Mouse (Mus musculus) lung, embryonic 16.5 days (tissue): ENCODE measurements around the gene Slc22a22. TPM values are rescaled to one million over a fixed set of nuclear protein-coding genes. Genes with fewer than 3 reads are reported as not detected.
"Not testable (repeated sequence)": the region's sequence is repeated elsewhere in the genome, so short reads cannot be mapped to it uniquely, and the experiment has no call there.

Experiments
- ATAC-seq: fragments of 200-750 bp; cut with Nextera tagmentation; 2 replicates; pipeline ENCODE4 v1.8.0; 2017; ENCODE audit warnings: low read depth, mild to moderate bottlenecking, moderate library complexity
- H3K27ac ChIP-seq: fragments of 300-500 bp; sonication (generic); 2 replicates; pipeline ENCODE4 v1.5.1; 2014; ENCODE audit warnings: mild to moderate bottlenecking, control low read depth, low read length
- H3K27me3 ChIP-seq: fragments of 300-500 bp; sonication (generic); 2 replicates; pipeline ENCODE4 v1.6.1; 2014; ENCODE audit warnings: low read depth, low read length, mixed read lengths; ENCODE audit not compliant: control insufficient read depth, insufficient read depth
- H3K36me3 ChIP-seq: fragments of 300-500 bp; sonication (generic); 2 replicates; pipeline ENCODE4 v1.6.1; 2014; ENCODE audit warnings: low read length; ENCODE audit not compliant: control insufficient read depth, insufficient read depth
- H3K4me1 ChIP-seq: fragments of 300-500 bp; sonication (generic); replicated peaks from 2 replicates; pipeline ENCODE4 v1.6.1; 2014; ENCODE audit warnings: low read length, mixed read lengths; ENCODE audit not compliant: control insufficient read depth, insufficient read depth
- H3K4me2 ChIP-seq: fragments of 300-500 bp; sonication (generic); 2 replicates; pipeline ENCODE4 v1.6.1; 2014; ENCODE audit warnings: low read depth, low read length, control low read depth
- H3K4me3 ChIP-seq: fragments of 300-500 bp; sonication (generic); 2 replicates; pipeline ENCODE4 v1.5.1; 2014; ENCODE audit warnings: mild to moderate bottlenecking, low read length, control low read depth
- H3K9ac ChIP-seq: fragments of 300-500 bp; sonication (generic); 2 replicates; pipeline ENCODE4 v1.6.1; 2014; ENCODE audit warnings: low read length, control low read depth
- H3K9me3 ChIP-seq: fragments of 300-500 bp; sonication (generic); 2 replicates; pipeline ENCODE4 v1.6.1; 2016; ENCODE audit warnings: low read length; ENCODE audit not compliant: control insufficient read depth
- WGBS: fragments of 180-500 bp; shearing (Covaris S2); extraction: QIAGEN DNeasy Blood & Tissue Kit; methylation state at CpG from one replicate; pipeline ENCODE4 v1.1.7; 2014; 5-methylcytosine and 5-hydroxymethylcytosine counted together
- polyA plus RNA-seq: library from polyadenylated mRNA; unstranded; fragments of >200 nt; fragmentation: Nextera tagmentation; extraction: Ambion mirVana; gene quantifications from 2 replicates; pipeline ENCODE4 v1.2.1, GENCODE M21; 2015

Gene Slc22a22
- polyA plus RNA-seq, 1 experiment from 2014 or later, result not detected

DNA sequence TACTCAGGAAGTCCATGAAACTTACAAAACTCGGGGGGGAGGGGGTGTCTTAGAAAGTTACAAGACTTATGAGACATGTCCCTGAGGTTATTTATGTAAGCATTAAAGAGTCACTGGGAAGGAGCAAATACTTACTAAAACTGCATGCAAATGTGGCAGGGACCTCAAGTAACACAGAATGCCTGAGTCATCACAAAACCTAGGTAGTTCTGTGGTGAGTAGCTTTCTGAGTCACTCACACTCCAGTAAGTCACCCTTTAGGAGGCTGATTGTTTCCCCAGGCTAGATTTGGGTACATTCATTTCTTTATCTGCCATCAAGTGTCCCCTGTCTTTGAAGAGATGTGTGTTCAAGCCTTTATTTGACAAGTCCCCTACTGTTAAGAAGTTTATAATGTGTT is 198.9 kb downstream of the Slc22a22 start:
- H3K4me3 ChIP-seq, result no peak overlapping the region
- H3K9ac ChIP-seq, result no peak overlapping the region
- no peak for ATAC-seq
- H3K27ac ChIP-seq, result no peak overlapping the region
- no peaks in the 10 kb centered on the region for H3K4me1 ChIP-seq
- H3K9me3 ChIP-seq, result no peaks in the 10 kb centered on the region
- H3K4me2 ChIP-seq, result no peak overlapping the region
- no peaks in the 10 kb centered on the region for H3K27me3 ChIP-seq
- WGBS, result 35% methylated on average over 1 of the region's 1 CpGs
- H3K36me3 ChIP-seq, result no peaks in the 10 kb centered on the region

- no peak overlapping the region for H3K4me2 ChIP-seq
- ATAC-seq, result no peak
- H3K36me3 ChIP-seq, result no peaks in the 10 kb centered on the region
- no peaks in the 10 kb centered on the region for H3K9me3 ChIP-seq
- H3K27ac ChIP-seq, result no peak overlapping the region
- H3K4me1 ChIP-seq, result no peaks in the 10 kb centered on the region
- no peaks in the 10 kb centered on the region for H3K27me3 ChIP-seq
- no peak overlapping the region for H3K9ac ChIP-seq
- no peak overlapping the region for H3K4me3 ChIP-seq
These were observed 201.0 kb downstream of the Slc22a22 start for GRCm38 (mm10) chr15:57276411-57276810.

DNA sequence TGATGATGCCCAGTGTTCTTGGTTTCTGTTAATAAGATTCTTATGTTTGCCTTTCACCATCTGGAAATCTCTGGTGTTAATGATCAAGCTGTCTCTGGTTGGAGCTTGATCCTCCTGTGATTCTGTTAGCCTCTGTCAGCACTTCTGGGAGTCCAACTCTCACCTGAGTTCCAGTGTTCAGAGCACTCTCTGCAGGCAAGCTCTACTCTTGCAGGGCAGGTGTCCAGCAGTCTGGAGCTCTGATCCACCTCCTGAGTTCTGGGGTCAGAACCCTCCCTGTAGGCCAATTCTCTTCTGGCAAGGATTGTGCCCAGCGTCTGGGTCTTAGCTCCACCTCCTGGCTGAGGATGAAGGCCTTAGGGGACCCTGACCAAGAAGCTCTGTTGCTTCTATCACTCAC is 237.4 kb downstream of the Slc22a22 start:
- not testable (repeated sequence) for H3K4me3 ChIP-seq, H3K9me3 ChIP-seq, H3K4me1 ChIP-seq, H3K36me3 ChIP-seq, H3K27me3 ChIP-seq, H3K4me2 ChIP-seq, ATAC-seq, H3K9ac ChIP-seq, H3K27ac ChIP-seq
- 80% methylated on average over 1 of the region's 1 CpGs for WGBS

- H3K9me3 ChIP-seq, result no peaks in the 10 kb centered on the region
- no peak for ATAC-seq
- H3K27ac ChIP-seq, result no peak overlapping the region
- H3K9ac ChIP-seq, result no peak overlapping the region
- H3K4me2 ChIP-seq, result no peak overlapping the region
- no peaks in the 10 kb centered on the region for H3K36me3 ChIP-seq
- no peak overlapping the region for H3K4me3 ChIP-seq
- no peaks in the 10 kb centered on the region for H3K4me1 ChIP-seq
- H3K27me3 ChIP-seq, result no peaks in the 10 kb centered on the region
These were observed 247.0 kb downstream of the Slc22a22 start for GRCm38 (mm10) chr15:57230439-57230838.

GRCm38 (mm10) chr15:57205315-57205714 is 272.1 kb downstream of the Slc22a22 start:
- no peak for ATAC-seq

DNA sequence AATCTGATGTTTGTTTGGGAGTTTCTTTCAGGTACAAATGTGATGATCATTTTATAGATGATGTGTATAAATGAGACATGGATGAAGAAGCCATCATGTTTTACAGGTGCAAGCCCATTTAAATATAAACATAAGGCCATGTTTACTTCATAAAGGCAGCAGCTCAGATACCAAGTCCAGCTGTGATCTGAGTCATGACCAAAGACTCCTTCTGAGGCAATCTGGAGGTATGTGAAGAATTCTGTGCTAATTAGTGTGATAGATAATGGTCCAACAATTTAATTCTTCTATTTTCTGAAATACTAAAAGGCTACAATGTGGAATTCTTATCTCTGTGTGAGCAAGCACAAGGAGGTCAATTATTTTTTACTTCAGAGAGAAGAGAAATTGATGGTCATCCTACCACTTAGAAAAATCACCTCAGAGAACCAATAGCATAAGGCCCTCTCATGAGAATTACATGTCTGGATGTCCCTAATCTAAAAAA is 272.9 kb downstream of the Slc22a22 start:
- H3K4me1 ChIP-seq, result no peaks in the 10 kb centered on the region
- no peaks in the 10 kb centered on the region for H3K9me3 ChIP-seq
- H3K4me3 ChIP-seq, result no peak overlapping the region
- no peak overlapping the region for H3K9ac ChIP-seq
- no peaks in the 10 kb centered on the region for H3K36me3 ChIP-seq
- no peak overlapping the region for H3K27ac ChIP-seq
- H3K27me3 ChIP-seq, result no peaks in the 10 kb centered on the region
- H3K4me2 ChIP-seq, result no peak overlapping the region
- no peak for ATAC-seq

More at GRCm38 (mm10) chr15:57205315-57205714, 272.1 kb downstream of the Slc22a22 start:
- Histone ChIP-seq H3K27me3 (no peaks in the 10 kb centered on the region), H3K27ac (no peak overlapping the region), H3K36me3 (no peaks in the 10 kb centered on the region), H3K4me1 (no peaks in the 10 kb centered on the region), H3K4me3 (no peak overlapping the region), H3K4me2 (no peak overlapping the region), H3K9ac (no peak overlapping the region), H3K9me3 (no peaks in the 10 kb centered on the region)
- 28% methylated on average over 3 of the region's 3 CpGs for WGBS
